Mouse (Mus musculus): ENCODE measurements around the gene Sec23ip. TPM values are rescaled to one million over a fixed set of nuclear protein-coding genes. Genes with fewer than 3 reads are reported as not detected.
A peak's percentile ranks its signal among the peaks of the same experiment; 100 is the strongest.

The Sec23ip gene
- total and polyA plus RNA-seq, 3 experiments = 25.1 to 26.8 (median 26.5) TPM

DNA sequence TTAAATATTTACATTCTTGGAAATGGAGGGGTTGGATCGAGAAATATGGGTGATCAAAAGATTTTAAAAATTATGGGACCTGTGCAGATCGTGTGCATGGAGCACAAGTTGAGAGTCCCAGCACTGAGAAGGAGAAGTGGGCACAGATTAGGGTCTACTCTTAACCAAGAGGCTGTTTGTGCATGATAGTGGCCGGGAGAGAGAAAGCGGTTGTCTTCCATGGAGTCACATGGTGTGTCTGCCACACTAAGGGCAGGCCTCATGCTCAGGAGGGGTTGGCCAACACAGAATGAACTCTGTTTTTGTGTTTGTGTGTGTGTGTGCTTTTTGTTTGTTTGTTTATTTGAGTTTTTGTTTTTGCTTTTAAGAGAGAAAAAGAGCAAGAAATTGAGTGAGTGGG is 7.3 kb downstream of the Sec23ip start:
- H3K27me3 ChIP-seq (ENCODE audit: control insufficient read depth, insufficient read depth, low read length) = no peaks in the 10 kb centered on the region
- H3K79me2 ChIP-seq (replicated peaks; ENCODE audit: control insufficient read depth, insufficient read depth, low read length) = peaks cover 5% of the 10 kb centered on the region
- WGBS = 86% methylated on average over 4 of the region's 4 CpGs
- H3K4me3 ChIP-seq = no peak overlapping the region
- DNase-seq = no peak
- peaks cover 4% of the 10 kb centered on the region; the same call in 1 of the 2 replicates for H3K36me3 ChIP-seq (ENCODE audit: control insufficient read depth, insufficient read depth, low read length)
- no peak overlapping the region for H3K9ac ChIP-seq (ENCODE audit: low read depth, low read length)
- TF ChIP-seq CTCF (IDR thresholded peaks at IDR 0.05) (no peak), EP300 (IDR thresholded peaks at IDR 0.05; ENCODE audit: insufficient read depth, low read depth, low read length) (no peak), POLR2A (IDR thresholded peaks at IDR 0.05; ENCODE audit: insufficient read depth, low read depth, low read length) (no peak)
- intact Hi-C loops (cut with DNase I) = no loop called here
- no peak overlapping the region for H3K27ac ChIP-seq
- peaks cover 12% of the 10 kb centered on the region for H3K4me1 ChIP-seq (ENCODE audit: control insufficient read depth, insufficient read depth, low read length)

- no peak for DNase-seq
- peaks cover 2% of the 10 kb centered on the region; the same call in 1 of the 2 replicates for H3K36me3 ChIP-seq (ENCODE audit: control insufficient read depth, insufficient read depth, low read length)
- H3K27me3 ChIP-seq (ENCODE audit: control insufficient read depth, insufficient read depth, low read length) = no peaks in the 10 kb centered on the region
- no peak overlapping the region for H3K27ac ChIP-seq
- TF ChIP-seq POLR2A (IDR thresholded peaks at IDR 0.05; ENCODE audit: insufficient read depth, low read depth, low read length) = no peak
- TF ChIP-seq CTCF (IDR thresholded peaks at IDR 0.05) = no peak
- TF ChIP-seq EP300 (IDR thresholded peaks at IDR 0.05; ENCODE audit: insufficient read depth, low read depth, low read length) = no peak
- no peaks in the 10 kb centered on the region; the same call in 1 of the 2 replicates for H3K79me2 ChIP-seq (replicated peaks; ENCODE audit: control insufficient read depth, insufficient read depth, low read length)
- no peak overlapping the region for H3K4me3 ChIP-seq
- H3K9ac ChIP-seq (ENCODE audit: low read depth, low read length) = no peak overlapping the region
- intact Hi-C loops (cut with DNase I) = no loop called here
- 97% methylated on average over 1 of the region's 1 CpGs for WGBS
- no peaks in the 10 kb centered on the region for H3K4me1 ChIP-seq (ENCODE audit: control insufficient read depth, insufficient read depth, low read length)
Measured at GRCm38 (mm10) chr7:128755396-128755795, 10.7 kb downstream of the Sec23ip start.

- H3K27me3 ChIP-seq (ENCODE audit: control insufficient read depth, insufficient read depth, low read length) = no peaks in the 10 kb centered on the region
Measured at GRCm38 (mm10) chr7:128758948-128759347, 14.2 kb downstream of the Sec23ip start.

DNA sequence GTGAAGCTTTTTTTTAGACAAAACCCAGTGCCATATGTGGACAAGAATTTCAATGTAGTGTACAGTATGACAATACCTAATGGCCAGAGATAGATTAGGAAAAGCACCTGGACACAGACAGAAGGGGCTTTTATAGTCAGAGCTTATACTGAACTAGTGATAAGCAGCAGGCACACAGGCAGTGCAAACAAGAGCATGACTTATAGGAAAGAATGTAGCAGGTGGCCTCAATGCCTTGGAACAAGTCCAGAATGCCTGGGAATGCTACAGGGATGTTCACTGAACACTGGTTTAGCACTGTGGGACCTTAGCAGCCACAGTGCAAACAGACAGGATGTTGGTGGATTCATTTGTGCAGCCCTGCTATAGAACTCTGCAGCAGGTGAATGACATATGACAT is 22.0 kb downstream of the Sec23ip start:
- no peak for DNase-seq
- TF ChIP-seq EP300 (IDR thresholded peaks at IDR 0.05; ENCODE audit: insufficient read depth, low read depth, low read length) = no peak
- no peak for TF ChIP-seq CTCF (IDR thresholded peaks at IDR 0.05)
- TF ChIP-seq POLR2A (IDR thresholded peaks at IDR 0.05; ENCODE audit: insufficient read depth, low read depth, low read length) = no peak
- Histone ChIP-seq H3K27ac (no peak overlapping the region), H3K4me1 (ENCODE audit: control insufficient read depth, insufficient read depth, low read length) (no peaks in the 10 kb centered on the region), H3K4me3 (no peak overlapping the region), H3K27me3 (ENCODE audit: control insufficient read depth, insufficient read depth, low read length) (no peaks in the 10 kb centered on the region), H3K9ac (ENCODE audit: low read depth, low read length) (no peak overlapping the region), H3K36me3 (ENCODE audit: control insufficient read depth, insufficient read depth, low read length) (peaks cover 5% of the 10 kb centered on the region), H3K79me2 (replicated peaks; ENCODE audit: control insufficient read depth, insufficient read depth, low read length) (no peaks in the 10 kb centered on the region)
- intact Hi-C loops (cut with DNase I) = no loop called here

More at GRCm38 (mm10) chr7:128758948-128759347, 14.2 kb downstream of the Sec23ip start:
- intact Hi-C loops (cut with DNase I) = no loop called here
- Histone ChIP-seq H3K79me2 (replicated peaks; ENCODE audit: control insufficient read depth, insufficient read depth, low read length) (no peaks in the 10 kb centered on the region), H3K4me3 (no peak overlapping the region), H3K9ac (ENCODE audit: low read depth, low read length) (no peak overlapping the region), H3K4me1 (ENCODE audit: control insufficient read depth, insufficient read depth, low read length) (no peaks in the 10 kb centered on the region), H3K36me3 (ENCODE audit: control insufficient read depth, insufficient read depth, low read length) (peaks cover 2% of the 10 kb centered on the region), H3K27ac (no peak overlapping the region)
- WGBS = 89% methylated on average over 4 of the region's 4 CpGs
- TF ChIP-seq EP300 (IDR thresholded peaks at IDR 0.05; ENCODE audit: insufficient read depth, low read depth, low read length) = no peak
- TF ChIP-seq POLR2A (IDR thresholded peaks at IDR 0.05; ENCODE audit: insufficient read depth, low read depth, low read length) = no peak
- no peak for TF ChIP-seq CTCF (IDR thresholded peaks at IDR 0.05)
- no peak for DNase-seq

- Histone ChIP-seq H3K4me1 (ENCODE audit: control insufficient read depth, insufficient read depth, low read length) (no peaks in the 10 kb centered on the region), H3K4me3 (no peak overlapping the region), H3K27ac (no peak overlapping the region), H3K36me3 (ENCODE audit: control insufficient read depth, insufficient read depth, low read length) (peaks cover 5% of the 10 kb centered on the region), H3K9ac (ENCODE audit: low read depth, low read length) (no peak overlapping the region), H3K27me3 (ENCODE audit: control insufficient read depth, insufficient read depth, low read length) (no peaks in the 10 kb centered on the region), H3K79me2 (replicated peaks; ENCODE audit: control insufficient read depth, insufficient read depth, low read length) (no peaks in the 10 kb centered on the region)
- 65% methylated on average over 6 of the region's 6 CpGs for WGBS
- no peak for DNase-seq
- TF ChIP-seq POLR2A (IDR thresholded peaks at IDR 0.05; ENCODE audit: insufficient read depth, low read depth, low read length) (no peak), CTCF (IDR thresholded peaks at IDR 0.05) (no peak), EP300 (IDR thresholded peaks at IDR 0.05; ENCODE audit: insufficient read depth, low read depth, low read length) (no peak)
- intact Hi-C loops (cut with DNase I) = no loop called here
Measured at GRCm38 (mm10) chr7:128777201-128777600, 32.5 kb downstream of the Sec23ip start.

- intact Hi-C loops (cut with DNase I) = no loop called here
- H3K79me2 ChIP-seq (replicated peaks; ENCODE audit: control insufficient read depth, insufficient read depth, low read length) = no peaks in the 10 kb centered on the region
- H3K27ac ChIP-seq = no peak overlapping the region
- TF ChIP-seq CTCF (IDR thresholded peaks at IDR 0.05) (peak; percentile 78), EP300 (IDR thresholded peaks at IDR 0.05; ENCODE audit: insufficient read depth, low read depth, low read length) (no peak), POLR2A (IDR thresholded peaks at IDR 0.05; ENCODE audit: insufficient read depth, low read depth, low read length) (no peak)
- no peaks in the 10 kb centered on the region for H3K27me3 ChIP-seq (ENCODE audit: control insufficient read depth, insufficient read depth, low read length)
- no peak overlapping the region for H3K9ac ChIP-seq (ENCODE audit: low read depth, low read length)
- no peak overlapping the region for H3K4me3 ChIP-seq
- DNase-seq = no peak
- H3K4me1 ChIP-seq (ENCODE audit: control insufficient read depth, insufficient read depth, low read length) = no peaks in the 10 kb centered on the region
- peaks cover 5% of the 10 kb centered on the region for H3K36me3 ChIP-seq (ENCODE audit: control insufficient read depth, insufficient read depth, low read length)
- WGBS = 48% methylated on average over 6 of the region's 6 CpGs
Measured at GRCm38 (mm10) chr7:128779305-128779704, 34.6 kb downstream of the Sec23ip start.

Data from heart, adult 2 months (tissue).